Mouse (Mus musculus): ENCODE results near the gene Irs1. TPM values are rescaled to one million over a fixed set of nuclear protein-coding genes. Genes with fewer than 3 reads are reported as not detected.

Irs1 gene
- polyA plus RNA-seq, 1 experiment = 11.1 TPM

DNA sequence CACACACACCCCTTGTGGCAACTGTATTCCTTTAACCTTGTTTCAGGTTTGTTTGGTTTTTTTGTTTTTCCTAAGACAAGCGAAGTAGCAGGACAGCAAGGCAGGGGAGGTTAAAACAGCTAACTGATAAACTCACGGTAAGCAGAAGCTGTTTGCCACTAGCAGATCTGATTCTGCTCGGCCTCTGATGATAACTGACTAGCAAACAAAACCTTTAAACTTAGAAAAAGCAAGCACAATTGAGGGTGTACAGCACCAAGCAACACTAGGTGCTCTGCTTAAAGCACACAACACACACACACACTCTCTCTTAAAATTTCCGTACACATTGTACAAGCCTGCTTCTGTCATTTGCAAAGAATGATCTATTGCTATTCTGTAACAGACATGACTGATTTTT lies 6.8 kb downstream of the Irs1 start:
- DNase-seq = no peak
- TF ChIP-seq POLR2A (IDR thresholded peaks at IDR 0.05; ENCODE audit: borderline replicate concordance, extremely low read depth, low read depth, low read length) = no peak
- TF ChIP-seq CTCF (IDR thresholded peaks at IDR 0.05; ENCODE audit: insufficient read depth, low read length) = no peak
- 29% methylated on average over 4 of the region's 4 CpGs for WGBS
- H3K4me3 ChIP-seq (replicated peaks; ENCODE audit: extremely low read depth, low read depth, low read length) = peak overlapping the region; percentile 14
- peaks cover 24% of the 10 kb centered on the region for H3K4me1 ChIP-seq (ENCODE audit: control insufficient read depth, insufficient read depth, low read length)

DNA sequence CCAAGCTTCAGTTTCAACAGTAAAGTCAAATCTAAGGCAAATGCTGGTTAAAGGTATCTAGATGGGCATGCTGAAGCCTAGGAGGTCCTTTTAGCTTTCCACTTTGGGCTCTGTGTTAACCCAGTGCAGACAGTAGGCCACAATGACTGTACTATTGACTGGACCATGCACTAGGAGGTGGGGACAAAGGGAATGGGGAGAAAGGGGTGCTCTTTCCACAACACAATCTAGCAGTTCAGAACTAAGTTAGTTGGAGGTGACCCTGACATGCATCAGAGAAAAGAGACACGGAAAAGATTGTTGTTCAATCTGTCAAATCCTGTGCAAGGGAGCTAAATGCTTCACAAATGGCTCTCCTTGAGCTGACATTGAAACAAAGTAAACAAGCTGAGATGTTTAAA lies 7.3 kb downstream of the Irs1 start:
- TF ChIP-seq POLR2A (IDR thresholded peaks at IDR 0.05; ENCODE audit: borderline replicate concordance, extremely low read depth, low read depth, low read length) (no peak), CTCF (IDR thresholded peaks at IDR 0.05; ENCODE audit: insufficient read depth, low read length) (no peak)
- Histone ChIP-seq H3K4me1 (ENCODE audit: control insufficient read depth, insufficient read depth, low read length) (peaks cover 22% of the 10 kb centered on the region), H3K4me3 (replicated peaks; ENCODE audit: extremely low read depth, low read depth, low read length) (peak overlapping the region; percentile 53)
- peak; percentile 32 for DNase-seq
- whole genome bisulfite sequencing = 32% methylated on average over 1 of the region's 1 CpGs

DNA sequence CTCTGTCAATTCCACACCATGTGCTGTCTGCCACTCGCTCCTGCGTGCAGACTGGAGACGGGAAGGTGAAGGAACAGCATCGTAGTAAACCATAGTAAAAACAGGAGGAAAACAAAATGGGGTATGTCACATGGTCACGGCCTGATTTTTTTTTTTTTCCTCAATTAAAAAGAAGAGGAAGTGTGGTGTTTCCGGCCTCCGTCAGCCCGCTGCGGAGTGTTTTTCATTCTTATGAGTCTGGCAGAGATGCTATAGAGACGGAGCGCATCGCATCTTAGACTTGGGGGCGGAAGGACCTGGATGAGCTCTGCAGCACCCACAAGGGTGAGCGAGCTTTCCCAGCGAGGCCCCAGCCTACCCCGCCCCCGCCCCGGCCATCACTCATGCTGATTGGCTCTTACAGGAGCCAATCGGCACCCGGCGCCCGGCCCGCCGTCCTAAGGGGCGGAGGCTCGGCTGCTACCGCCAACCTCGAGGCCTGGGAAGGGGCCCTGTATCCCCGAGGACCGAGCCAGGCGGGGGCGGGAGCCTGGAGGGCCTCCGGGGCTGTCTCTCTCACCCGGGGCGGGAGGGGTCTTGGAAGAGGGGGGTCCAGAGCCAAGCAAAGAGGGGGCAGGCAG lies 8.1 kb downstream of the Irs1 start:
- DNase-seq = peak; percentile 84
- WGBS = under 1% methylated on average over 35 of the region's 35 CpGs
- TF ChIP-seq CTCF (IDR thresholded peaks at IDR 0.05; ENCODE audit: insufficient read depth, low read length) (no peak), POLR2A (IDR thresholded peaks at IDR 0.05; ENCODE audit: borderline replicate concordance, extremely low read depth, low read depth, low read length) (peak; percentile 61; the same call in 1 of the 2 replicates)
- Histone ChIP-seq H3K4me3 (replicated peaks; ENCODE audit: extremely low read depth, low read depth, low read length) (peak overlapping the region; percentile 79), H3K4me1 (ENCODE audit: control insufficient read depth, insufficient read depth, low read length) (peaks cover 17% of the 10 kb centered on the region)

DNA sequence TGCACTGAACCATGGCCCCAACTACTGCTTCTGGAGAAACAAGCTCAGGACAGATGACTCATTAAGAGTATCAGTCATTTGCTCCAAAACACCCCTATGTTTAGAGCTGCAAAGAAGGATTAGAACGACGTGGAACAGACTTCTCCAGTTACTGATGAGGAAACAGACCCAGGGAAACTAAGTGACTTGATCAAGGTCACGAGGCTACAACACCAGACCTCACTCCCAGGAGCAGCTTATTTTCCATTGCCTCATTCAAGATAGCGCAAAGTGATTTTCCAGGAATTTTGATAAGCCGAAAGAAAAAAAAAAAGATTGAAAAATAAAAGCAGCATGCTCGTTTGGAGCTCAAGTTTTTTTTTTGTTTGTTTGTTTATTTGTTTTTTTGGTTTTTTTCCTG lies 9.4 kb downstream of the Irs1 start:
- no peak for DNase-seq
- 56% methylated on average over 6 of the region's 6 CpGs for WGBS
- TF ChIP-seq CTCF (IDR thresholded peaks at IDR 0.05; ENCODE audit: insufficient read depth, low read length) (no peak), POLR2A (IDR thresholded peaks at IDR 0.05; ENCODE audit: borderline replicate concordance, extremely low read depth, low read depth, low read length) (no peak)
- H3K4me3 ChIP-seq (replicated peaks; ENCODE audit: extremely low read depth, low read depth, low read length) = no peak overlapping the region
- peaks cover 12% of the 10 kb centered on the region for H3K4me1 ChIP-seq (ENCODE audit: control insufficient read depth, insufficient read depth, low read length)

DNA sequence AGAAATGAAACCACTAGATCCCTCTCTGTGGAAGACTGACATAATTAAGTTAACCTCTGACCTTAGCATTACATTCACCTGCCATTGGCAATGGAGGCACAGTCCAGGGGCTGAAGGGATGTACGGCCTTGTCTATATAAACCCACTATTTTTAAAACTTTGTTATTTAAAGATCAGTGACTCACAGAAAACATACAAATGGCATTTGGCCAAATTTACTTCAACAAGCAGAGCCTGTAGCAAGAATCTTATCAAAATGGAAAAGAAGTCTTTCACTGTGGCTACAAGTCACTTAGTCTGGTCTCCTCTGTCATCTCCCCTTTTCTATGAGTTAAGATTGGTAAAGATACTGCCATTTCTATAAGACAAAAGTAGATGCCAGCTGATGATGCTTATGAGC lies 11.4 kb downstream of the Irs1 start:
- Histone ChIP-seq H3K4me1 (ENCODE audit: control insufficient read depth, insufficient read depth, low read length) (peaks cover 13% of the 10 kb centered on the region), H3K4me3 (replicated peaks; ENCODE audit: extremely low read depth, low read depth, low read length) (no peak overlapping the region)
- 41% methylated on average over 1 of the region's 1 CpGs for WGBS
- DNase-seq = no peak
- no peak for TF ChIP-seq CTCF (IDR thresholded peaks at IDR 0.05; ENCODE audit: insufficient read depth, low read length)

DNA sequence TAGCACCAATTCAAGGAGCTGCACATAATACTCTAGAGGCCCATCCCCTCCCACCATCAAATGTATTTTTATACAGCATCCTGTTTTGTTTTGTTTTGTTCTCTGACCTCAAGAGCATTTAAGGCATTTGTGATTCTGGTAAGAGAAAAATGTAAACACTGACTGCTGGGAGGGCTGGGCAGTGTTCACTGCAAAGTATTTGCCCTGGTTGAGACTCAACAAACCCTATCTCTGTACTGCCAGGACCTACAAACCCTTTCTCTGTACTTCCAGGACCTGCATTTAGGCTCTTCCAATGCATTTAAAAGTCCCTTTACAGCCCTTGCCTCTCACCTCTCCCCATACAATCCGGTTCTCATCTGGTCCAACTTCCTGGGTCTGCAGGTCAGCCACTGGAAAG lies 16.9 kb downstream of the Irs1 start:
- no peak for DNase-seq
- no peak overlapping the region for H3K4me3 ChIP-seq (replicated peaks; ENCODE audit: extremely low read depth, low read depth, low read length)
- no peak for TF ChIP-seq POLR2A (IDR thresholded peaks at IDR 0.05; ENCODE audit: borderline replicate concordance, extremely low read depth, low read depth, low read length)
- TF ChIP-seq CTCF (IDR thresholded peaks at IDR 0.05; ENCODE audit: insufficient read depth, low read length) = no peak
- 23% methylated on average over 1 of the region's 1 CpGs for WGBS
- H3K4me1 ChIP-seq (ENCODE audit: control insufficient read depth, insufficient read depth, low read length) = peaks cover 7% of the 10 kb centered on the region

DNA sequence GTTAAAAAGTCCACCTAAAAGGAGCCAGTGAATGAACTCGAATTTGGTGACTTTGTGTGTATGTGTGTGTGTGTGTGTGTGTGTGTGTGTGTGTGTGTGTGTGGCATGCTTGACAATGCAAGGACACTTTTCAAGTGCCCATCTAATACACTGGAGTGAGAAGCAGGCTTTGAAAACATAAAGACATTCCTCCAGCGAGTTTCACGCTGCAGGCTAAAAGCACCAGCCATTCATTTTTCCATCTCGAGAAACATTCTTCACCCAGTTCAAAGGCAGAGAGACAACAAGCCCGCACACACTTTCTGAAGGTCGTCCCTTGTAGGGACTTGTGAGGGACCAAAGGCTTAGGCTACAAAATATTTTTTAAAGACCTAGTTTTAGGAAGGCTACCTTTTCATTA lies 17.7 kb downstream of the Irs1 start:
- TF ChIP-seq CTCF (IDR thresholded peaks at IDR 0.05; ENCODE audit: insufficient read depth, low read length) = no peak
- no peak for TF ChIP-seq POLR2A (IDR thresholded peaks at IDR 0.05; ENCODE audit: borderline replicate concordance, extremely low read depth, low read depth, low read length)
- 60% methylated on average over 6 of the region's 6 CpGs for WGBS
- DNase-seq = no peak
- Histone ChIP-seq H3K4me3 (replicated peaks; ENCODE audit: extremely low read depth, low read depth, low read length) (no peak overlapping the region), H3K4me1 (ENCODE audit: control insufficient read depth, insufficient read depth, low read length) (peaks cover 6% of the 10 kb centered on the region)

DNA sequence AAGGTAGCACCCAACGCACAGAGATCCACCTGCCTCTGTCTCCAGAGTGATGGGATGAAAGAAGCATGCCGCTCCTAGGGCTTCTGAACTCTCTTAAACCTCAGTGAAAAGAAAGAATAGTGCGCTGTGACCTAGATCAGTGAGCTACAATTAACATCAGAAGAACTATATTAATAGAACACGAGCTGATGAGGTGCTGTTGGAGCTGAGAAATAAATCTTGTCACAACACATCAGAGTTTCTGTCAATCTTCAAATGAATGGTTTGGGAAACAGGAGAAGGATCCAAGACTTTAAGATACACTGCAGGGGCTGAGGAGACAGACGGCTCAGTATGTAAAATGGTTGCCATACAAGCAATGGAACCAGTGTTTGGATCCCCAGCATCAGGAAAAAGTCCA lies 19.0 kb downstream of the Irs1 start:
- no peak overlapping the region for H3K4me3 ChIP-seq (replicated peaks; ENCODE audit: extremely low read depth, low read depth, low read length)
- no peak for DNase-seq
- TF ChIP-seq CTCF (IDR thresholded peaks at IDR 0.05; ENCODE audit: insufficient read depth, low read length) (no peak), POLR2A (IDR thresholded peaks at IDR 0.05; ENCODE audit: borderline replicate concordance, extremely low read depth, low read depth, low read length) (no peak)
- H3K4me1 ChIP-seq (ENCODE audit: control insufficient read depth, insufficient read depth, low read length) = peaks cover 6% of the 10 kb centered on the region
- WGBS = 70% methylated on average over 5 of the region's 5 CpGs

DNA sequence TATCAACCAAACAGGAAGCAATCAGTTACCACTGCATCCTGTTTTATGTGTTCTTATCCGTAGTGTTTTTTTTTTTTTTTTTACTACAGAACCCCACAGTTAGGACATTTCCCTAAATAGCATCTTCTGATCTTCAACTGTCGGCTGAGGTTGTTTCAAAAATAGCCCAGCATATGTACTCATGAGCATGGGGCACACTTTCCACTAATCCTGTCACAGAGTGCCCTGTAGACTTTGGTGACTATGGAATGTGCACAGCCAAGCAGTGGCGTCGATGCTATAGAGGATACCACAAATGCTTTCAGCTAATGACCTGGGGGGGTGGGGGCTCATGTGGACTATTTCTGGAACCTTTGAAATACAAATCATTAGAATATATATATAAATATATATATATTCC lies 23.7 kb downstream of the Irs1 start:
- H3K4me3 ChIP-seq (replicated peaks; ENCODE audit: extremely low read depth, low read depth, low read length) = no peak overlapping the region
- TF ChIP-seq POLR2A (IDR thresholded peaks at IDR 0.05; ENCODE audit: borderline replicate concordance, extremely low read depth, low read depth, low read length) (no peak), CTCF (IDR thresholded peaks at IDR 0.05; ENCODE audit: insufficient read depth, low read length) (no peak)
- 21% methylated on average over 4 of the region's 4 CpGs for WGBS
- DNase-seq = no peak
- H3K4me1 ChIP-seq (ENCODE audit: control insufficient read depth, insufficient read depth, low read length) = peaks cover 4% of the 10 kb centered on the region

DNA sequence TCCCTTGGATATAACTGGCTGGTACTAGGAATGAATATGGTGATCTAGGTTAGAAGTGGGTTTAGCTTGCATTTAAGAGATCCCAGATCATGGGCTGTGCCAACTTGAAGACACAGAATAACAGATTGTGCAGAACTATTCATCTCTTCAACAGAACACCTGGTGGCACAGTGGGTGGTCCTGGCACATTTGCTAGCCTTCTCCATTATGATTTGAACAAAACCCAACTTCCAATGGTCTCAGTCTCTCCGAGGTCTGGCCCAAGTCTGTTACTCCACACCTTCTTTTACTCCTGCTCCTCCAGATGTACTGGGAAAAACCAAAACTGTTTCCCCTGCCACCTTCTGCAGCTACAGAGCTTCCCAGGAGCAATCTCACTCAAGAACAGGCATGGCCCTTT lies 28.9 kb downstream of the Irs1 start:
- TF ChIP-seq CTCF (IDR thresholded peaks at IDR 0.05; ENCODE audit: insufficient read depth, low read length) (no peak), POLR2A (IDR thresholded peaks at IDR 0.05; ENCODE audit: borderline replicate concordance, extremely low read depth, low read depth, low read length) (no peak)
- WGBS = 73% methylated on average over 1 of the region's 1 CpGs
- peaks cover 10% of the 10 kb centered on the region for H3K4me1 ChIP-seq (ENCODE audit: control insufficient read depth, insufficient read depth, low read length)
- H3K4me3 ChIP-seq (replicated peaks; ENCODE audit: extremely low read depth, low read depth, low read length) = no peak overlapping the region
- DNase-seq = no peak
